Mouse (Mus musculus) urinary bladder, adult 2 months (tissue): ENCODE data around the gene Bahcc1. TPM values are rescaled to one million over a fixed set of nuclear protein-coding genes. Genes with fewer than 3 reads are reported as not detected.

Experiments
- DNase-seq: peaks from one replicate; pipeline ENCODE4 v3.0.0; 2022; ENCODE audit warnings: low spot score
- polyA plus RNA-seq: library from polyadenylated mRNA; depleted of rRNA; stranded (reverse); fragments of >200 nt; gene quantifications from 2 replicates; pipeline ENCODE4 v1.2.3, GENCODE M21; 2012

The Bahcc1 gene
- polyA plus RNA-seq, 1 experiment: 4.3 TPM

DNA sequence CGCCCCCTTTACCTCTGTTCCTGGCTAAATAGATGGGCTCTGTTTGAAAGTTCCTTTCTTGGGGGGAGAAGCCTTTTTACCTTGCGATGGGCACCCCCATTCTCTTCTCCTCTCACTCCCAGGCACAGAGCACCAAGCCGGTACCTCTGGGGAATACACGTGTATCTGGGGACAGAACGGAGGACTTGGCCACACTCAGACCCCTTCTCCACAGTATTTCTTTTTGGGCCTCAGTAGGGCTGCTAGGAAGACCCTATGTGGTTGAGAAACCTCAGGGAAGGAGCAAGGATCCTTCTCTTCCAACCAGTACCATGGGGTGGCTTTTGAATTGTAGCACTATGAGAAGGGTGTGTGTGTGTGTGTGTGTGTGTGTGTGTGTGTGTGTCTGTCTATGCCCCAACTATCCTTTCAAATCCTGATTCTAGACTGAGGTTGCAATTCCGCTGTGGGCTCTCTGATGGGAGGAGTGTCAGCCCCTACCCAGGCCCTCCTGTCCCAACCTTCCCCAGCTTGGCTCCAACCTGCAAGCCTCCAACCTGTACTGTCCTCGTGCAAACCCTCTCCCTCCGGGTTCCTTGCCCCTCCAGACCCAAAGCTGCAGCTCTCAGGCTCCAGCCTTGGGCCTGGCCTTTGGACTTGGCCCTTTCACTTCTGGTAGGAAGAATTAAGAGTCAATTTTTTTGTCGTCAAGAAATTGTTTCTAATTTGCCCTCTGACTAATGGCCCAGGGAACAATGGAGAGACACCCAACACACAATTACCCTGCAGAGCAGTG is 4.4 kb upstream of the Bahcc1 start:
- DNase-seq: peak; percentile 20

DNA sequence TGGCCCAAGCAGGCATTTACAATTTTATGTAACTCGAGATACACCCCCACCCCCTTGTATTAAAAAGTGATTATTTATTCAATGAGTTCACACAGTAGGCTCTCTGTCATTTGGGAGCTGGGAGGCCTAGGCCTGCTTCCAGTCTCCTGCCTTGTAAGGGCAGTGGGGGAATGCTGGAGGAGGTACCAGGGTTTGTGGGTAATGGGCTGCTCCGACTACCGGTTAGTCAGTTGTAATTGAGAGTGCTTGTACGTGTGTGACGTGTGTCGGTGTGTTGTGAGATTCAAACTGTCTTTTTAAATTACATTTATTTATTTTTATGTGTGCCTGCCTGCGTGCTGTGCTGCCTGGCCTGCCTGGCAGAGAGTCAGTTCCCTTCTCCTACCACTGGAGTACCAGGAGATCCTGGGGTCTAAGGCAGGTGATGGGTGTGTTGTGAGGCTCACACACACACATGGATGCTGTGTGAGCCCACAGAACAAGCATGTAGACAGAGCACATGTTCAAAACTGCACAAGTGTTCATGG is 3.8 kb upstream of the Bahcc1 start:
- peak; percentile 24 for DNase-seq

DNA sequence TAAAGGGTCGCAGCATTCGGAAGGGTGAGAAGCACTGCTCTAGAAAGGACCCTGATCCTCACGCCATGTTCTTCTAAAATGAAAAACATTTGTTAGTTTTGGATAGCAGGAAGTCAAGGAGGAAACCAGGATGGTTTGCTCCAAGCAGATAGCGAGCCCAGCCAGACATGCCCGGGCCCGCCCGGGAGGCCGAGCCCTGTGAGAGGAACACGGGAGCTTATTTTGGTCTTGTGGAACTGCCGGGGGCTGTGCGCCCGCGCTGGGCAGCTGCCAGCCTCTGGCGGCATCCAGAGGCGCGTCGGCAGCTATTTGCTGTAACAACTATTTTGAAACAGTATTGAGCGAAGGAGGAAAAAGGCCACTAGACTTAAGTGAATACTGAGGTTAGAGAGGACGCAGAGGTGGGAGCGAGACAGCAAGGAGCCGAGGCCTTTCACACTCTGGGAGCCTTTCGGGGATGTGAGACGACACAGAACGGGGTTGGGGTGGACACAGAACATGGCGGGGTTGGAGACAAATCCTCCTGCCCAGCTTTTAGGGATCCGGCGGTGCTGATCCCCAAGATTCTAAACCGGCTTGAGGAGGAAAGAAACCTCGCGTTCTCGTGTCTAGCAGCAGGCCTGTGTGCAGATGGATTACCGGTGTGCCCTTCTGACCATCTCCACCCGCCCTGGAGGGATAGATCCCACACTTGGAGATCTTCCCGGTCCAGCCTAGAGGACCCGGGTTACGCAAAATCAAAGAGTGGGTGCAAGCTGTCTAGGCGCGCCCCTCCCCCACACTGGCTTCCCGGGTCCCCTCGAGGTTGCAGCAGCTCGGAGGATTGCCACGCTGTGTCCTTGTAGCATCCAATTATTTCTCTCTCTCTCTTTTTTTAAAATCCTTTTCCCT is 2.6 kb upstream of the Bahcc1 start:
- peak; percentile 70 for DNase-seq

DNA sequence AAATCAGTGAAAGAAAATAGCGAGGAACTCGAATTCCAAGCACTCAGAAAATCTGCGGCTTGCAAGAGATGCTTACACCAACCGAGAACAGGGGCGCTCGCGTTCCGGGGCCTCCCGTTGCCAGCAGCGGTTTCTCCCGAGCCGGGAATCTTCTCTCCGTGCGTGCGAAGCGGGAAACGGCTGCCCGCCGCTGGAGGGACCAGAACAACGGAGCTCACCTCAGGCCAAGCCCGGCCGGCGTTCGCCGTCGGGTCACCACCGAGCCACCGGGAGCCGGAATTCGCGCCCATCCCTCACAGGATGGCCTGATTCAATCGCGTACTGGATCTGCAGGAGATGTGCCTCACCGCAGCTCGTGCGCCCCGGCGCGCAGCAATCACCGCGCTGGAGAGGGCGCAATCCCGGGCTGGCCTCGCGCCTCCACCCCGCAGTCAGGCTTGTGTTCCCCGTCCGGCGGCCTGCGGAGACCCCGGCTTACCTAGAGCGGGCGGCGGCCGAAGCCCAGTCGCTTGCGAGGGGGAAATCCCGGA is 1.8 kb upstream of the Bahcc1 start:
- DNase-seq: peak; percentile 66

DNA sequence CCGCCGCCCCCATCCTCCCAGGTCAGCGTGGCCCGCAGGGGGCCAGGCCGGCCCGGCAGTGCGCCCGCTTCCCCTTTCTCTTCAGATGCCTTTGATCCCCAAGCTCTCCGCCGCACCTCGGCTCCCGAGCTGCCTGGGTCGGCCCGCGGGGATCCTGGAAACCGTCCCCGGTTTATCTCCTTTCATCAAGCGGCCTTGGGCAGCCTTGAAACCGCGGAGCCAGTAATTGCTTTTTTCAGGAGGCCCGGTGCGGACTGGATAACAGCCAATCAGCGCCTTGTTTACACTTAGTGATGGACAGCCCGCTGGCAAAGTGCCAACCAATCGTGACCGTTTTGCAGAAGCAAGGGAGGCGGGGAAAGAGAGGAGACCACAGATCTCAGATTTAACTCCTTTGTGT is 1.4 kb upstream of the Bahcc1 start:
- DNase-seq: peak; percentile 96

DNA sequence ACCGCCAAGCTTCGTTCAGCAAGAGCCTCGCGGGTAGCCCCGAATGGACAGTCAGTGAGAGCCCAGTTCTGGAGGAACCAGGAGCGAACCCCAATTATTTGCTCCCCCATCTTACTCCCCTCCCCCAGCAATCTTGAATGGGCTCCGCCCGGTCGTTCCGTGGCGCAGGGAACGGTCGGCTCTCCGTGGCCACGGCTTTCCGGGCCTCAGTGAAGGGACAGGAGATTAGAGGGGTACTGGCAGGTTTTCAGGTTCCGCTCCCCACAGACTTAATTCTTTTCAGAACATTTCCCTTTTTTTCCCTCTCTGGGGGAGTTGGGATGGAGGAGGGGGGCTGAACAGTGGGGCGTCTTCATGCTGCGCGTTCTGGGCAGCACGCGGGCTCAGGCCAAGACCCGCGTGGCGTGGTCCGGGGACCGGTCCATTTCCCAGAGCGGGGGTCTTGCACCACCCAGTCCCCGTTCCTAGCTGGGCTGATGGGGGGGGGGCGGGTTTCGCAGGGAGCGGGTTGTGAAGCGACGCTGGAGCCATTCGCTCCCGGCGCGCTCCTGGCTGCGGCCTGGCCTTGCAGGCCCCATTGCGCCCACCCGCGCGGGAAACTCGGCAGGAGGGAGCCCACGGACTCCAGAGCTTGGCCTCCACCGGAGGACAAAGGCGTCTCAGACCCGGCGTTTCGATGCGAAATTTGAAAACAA is 841 bp downstream of the Bahcc1 start:
- DNase-seq: no peak

DNA sequence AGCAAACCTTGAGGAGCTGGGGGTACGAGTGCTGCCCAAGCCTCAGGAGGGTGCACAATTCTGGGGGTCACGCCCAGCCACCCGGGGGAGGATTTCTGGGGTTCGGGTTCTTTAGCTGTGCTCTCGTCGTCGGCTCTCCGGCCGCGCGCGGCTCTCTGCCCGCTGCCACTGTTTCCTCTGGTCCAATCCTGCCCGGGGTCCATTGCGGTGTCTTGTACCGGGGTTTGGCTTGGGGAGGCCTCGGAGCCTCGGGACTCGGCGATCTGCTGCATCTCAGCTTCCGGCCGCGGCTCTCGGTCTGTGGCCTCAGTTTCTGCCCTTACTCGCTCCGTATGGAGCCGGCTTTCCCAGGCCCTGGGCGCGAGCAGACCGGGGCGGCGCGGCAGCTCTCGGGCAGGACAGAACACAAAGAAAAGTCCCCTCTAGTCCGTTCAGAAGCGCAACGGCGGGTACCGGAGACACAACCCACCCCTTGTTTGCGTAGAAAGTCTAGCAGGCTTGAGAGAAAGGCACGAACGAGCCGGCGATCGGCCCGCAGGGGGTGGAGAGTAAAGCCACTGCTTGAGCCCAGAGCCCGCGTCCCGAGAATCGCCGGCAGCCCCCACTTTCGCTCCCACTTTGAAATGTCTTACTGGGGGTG is 1.5 kb downstream of the Bahcc1 start:
- DNase-seq: peak; percentile 68

DNA sequence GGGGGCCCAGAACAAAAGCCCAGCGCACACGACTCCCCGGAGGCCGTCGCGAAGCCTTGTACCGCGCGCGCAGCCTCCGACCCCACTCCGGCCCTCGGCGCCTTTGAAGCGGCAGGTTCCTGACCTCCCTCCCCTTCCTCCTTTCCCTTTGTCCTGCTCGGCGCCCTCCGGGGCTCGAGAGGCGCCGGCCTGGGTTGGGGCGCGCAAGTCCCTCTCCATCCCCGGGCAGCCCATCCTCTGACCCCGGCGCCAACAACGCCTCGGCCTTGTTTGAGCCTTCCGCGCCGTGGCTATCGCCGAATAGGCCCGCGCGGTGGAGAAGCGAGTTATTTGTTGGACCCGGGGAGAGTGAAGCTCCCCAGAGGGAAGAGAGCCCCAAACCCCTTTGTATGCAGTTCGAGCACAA is 2.0 kb downstream of the Bahcc1 start:
- DNase-seq: peak; percentile 71

DNA sequence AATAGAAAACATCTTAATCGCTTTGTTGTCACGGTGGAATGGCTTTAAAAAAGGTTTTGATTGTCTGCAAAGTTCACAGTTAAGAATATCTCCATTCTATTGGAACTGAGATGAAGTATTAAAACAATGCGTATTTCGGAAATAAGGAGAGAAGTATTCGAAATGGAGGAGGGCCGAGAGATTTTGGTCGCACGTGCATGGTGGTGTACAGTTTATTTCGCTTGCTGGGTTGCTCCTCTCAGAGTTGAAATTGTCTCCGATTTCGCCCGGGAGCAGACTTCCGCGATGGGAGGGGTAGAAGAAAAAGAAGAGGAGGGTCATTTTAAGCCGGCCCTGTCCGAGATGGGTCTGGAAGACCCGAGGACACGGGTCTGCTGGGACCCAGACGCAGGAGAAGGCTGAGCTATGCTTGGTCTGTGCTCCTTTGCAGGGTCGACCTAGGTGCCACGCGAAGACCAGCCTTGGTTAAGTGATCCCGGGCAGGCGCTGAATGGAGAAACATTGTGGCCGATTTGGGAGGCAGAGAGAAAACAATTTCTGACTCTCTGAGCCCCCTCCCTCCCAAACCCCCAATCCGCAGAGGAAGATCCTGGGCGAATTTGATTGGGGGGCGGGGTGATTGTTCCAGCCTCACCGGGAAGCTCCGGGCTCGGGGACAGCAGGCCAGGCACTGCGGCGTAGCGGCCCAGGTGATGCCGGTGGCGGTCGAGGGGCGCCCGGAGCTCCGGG is 2.8 kb downstream of the Bahcc1 start:
- DNase-seq: no peak

DNA sequence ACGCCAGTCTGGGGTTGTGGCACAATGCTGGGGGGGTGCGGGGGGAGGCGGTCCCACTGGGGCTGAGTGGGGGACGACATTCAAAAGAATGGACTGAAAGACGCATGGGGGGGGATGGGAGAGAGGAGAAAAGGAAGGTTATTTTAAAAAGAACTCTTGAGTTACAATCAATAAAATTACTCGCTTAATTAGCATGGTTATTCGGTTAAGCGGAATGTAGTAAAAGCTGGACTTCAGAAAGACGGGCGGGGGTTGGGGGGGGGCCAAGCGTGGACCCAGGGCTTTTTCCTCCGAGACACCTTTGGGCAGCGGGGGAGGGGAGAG is 3.3 kb downstream of the Bahcc1 start:
- DNase-seq: no peak

DNA sequence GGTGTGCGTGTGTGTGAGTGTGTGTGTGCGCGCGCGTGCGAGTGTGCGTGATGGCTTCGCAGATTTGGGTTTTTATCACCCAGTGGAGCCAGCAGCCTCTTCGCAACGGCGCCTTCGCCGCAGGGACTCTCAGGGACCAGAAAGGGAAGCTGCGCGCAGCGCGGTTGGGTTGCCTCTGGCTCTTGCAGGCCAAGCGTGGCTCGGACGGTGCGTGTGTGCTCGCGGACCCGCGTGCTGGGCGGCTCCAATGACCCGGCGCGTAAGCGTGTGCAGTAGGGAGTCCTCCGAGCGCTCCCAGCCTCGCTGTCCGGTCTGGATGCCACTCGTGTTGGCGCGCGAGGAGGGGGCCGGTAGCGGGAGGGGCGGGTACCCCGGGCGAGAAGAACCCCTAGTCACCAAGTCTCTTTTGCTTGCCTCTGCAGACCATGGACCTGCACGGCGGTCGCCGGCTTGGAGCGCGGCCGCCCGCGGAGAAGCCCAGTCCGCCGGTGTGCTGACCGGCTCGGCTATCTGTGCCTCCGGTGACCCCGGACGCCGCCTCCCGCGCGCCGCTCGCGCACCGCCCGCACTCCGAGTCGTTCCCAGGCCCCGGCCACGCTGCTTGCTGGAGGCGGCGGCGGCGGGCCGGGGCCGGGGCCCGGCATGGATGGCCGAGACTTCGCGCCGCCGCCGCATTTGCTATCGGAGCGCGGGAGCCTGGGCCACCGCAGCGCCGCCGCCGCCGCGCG is 3.9 kb downstream of the Bahcc1 start:
- DNase-seq: peak; percentile 68

DNA sequence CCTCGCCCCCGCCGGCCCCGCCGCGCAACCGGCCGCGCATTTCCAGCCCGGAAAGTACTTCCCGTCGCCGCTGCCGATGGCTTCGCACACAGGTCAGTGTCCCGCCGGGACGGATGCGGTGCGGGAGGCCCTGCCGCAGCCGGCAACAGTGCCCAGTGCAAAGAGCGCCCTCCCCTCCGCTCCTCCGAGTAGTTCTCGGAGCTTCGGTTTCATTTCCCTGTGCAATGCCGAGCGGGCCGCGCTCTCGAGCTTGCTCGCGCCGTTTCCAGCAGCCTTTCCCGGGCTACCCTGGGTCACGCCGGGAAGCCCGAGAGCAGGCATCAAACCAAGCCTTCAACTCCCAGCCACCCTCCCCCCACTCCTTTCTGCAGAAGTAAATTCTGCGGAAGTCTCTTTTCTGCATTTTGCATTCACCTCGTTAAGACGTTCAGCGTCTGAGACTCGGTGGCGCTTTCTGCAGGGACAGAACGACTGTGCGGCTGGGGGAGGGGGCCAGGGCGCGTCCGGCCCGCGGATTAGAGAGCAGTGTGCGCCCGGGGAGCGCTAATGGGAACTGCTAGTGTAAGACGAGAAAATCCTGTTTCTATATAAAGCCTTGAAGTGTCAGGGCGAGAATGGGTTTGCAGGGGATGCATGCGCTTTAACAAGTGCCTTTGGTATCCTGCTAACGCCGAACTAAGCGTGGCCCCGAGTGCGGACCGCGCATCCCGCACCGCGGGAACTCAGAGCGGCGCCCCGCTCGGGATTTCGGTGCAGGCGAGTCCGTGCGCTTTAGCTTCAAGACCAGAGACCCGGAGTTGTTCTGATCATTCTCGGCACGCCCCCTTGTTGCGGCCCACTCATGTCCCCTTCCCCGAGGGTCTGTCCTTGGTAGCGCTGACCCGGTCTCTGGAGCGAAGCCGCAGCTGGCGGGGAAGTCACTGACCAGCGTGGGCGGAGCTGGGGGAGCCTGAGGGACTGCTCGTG is 4.7 kb downstream of the Bahcc1 start:
- DNase-seq: peak; percentile 69

DNA sequence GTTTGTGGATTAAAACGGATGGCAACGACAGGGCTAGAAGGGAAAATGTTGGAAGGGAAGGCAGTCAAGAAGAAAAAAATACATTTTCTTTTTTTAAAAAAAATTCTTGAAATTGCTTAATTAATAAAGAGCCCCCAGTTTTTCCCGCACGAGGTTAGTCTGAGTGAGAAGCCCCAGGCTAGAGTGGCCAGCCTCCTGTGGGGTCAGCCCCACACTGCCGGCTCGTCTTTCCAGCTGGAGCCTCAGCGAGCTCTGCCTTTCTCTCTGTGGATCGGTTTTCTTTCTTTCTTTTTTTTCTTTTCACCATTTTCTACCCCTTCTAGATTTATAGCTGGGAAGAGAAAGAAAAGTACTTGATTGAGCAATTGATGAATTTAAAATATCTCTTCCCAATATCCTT is 5.6 kb downstream of the Bahcc1 start:
- DNase-seq: no peak

DNA sequence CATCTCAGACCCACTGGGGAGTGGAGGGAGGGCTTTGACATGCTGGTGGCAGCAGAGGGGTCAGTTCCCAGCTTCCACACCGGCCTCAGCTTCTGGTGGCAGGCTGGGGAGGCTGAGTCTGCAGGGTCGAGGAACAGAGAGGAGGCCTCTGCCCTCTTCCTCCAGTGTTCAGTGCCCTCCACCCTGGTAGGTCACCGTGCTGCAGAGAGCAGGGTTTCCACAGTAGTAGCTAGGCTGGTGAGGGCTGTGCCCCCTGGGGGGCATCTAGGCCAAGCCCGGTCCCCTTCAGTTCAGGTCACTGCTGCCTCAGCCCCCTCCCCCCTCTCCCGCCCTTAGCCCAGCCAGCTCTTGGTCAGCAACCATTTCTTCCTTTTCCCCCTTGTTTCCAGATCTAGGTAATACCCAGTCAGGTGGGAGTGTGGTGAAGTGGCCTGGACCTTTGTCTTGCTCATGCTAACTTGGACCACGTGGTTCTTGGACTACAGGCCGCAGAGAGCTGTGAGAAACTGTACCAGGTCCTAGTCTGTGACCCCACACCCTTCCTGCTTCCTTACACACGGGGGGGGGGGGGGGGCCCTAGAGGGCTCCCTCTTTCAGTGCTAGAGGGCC is 6.1 kb downstream of the Bahcc1 start:
- DNase-seq: no peak

DNA sequence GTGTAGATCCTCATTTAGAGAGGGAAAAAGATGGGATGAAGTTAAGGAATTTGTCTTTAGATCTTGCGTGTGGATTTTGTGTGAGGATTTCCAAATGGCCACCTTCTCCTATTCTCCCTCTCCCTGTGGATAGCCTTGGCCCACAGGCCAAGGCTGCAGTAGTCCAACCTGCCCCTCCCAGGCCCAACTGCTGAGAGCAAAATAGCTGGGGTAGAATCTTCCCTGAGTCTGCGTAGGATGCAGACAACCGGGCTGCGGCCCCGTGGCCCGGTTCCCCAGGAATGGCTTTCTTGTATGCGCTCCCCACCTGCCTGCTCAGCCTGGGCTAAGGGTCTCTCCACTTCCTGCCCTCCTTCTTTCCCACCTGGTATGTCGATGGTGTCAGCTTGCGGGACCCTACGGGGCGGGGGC is 6.8 kb downstream of the Bahcc1 start:
- no peak for DNase-seq

DNA sequence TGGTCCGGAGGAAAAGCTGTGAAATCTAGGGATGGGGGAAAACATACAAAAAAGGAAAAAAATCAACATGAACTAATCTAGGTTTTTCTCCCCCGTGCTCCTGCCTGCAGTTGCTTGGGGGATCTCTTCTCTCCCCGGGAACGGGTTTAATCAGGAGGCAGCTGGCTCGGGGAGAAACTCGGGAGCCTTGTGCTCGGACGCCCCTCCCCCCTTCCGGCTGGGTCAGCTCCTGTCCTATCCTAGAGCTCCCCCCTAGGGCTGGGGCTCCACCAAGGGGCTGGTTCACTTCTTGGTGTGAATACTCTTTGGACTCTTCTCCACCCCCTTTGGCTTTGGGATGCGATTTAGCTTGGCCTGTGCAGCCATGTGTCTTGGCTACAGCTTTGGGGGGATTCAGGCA is 7.5 kb downstream of the Bahcc1 start:
- no peak for DNase-seq

DNA sequence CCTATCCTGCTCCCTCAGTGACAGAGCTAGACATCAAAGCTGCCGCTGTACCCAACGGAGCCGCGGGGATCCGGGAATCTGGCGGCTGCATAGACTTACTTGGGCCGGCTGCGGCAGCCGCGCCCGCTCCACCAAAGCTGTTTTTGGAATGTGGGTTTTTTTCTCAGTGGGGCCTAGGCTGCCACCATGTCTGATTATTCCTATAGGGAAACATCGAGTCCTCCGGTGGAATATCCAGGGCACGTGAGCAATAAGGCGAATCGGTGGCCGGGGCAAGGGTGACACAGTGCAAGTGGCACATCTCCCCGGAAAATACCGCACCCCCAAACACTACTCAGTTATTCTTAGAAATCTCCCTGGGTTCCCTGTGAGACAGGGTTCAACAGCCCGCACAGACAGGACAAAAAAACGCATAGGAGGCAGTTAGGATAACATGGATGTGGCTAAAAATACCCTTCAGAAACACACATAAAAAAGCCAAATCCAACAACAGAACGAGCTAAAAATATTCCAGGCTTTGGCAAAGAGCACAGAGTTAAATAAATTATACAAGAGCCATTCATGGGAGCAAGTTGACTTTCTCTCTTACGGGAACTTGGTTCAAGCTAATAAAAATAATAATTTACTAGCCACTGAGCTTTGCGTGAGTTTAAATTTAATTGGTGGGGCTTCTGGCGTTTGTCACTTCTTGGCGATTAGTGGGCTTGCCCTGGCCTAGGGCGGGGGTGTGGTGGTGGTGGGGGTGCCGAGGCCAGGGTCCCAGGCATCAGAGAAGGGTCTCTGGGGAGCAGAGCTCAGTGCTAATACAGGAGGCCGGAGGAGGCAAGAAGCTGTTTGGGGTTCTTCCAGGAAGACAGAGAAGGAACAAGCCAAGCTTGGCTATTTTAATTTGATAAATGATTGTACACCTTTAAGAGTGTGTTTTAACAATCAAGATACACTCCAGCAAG is 8.5 kb downstream of the Bahcc1 start:
- DNase-seq: no peak
